Mouse (Mus musculus): ENCODE measurements around the gene Vegfb.

Gene Vegfb

DNA sequence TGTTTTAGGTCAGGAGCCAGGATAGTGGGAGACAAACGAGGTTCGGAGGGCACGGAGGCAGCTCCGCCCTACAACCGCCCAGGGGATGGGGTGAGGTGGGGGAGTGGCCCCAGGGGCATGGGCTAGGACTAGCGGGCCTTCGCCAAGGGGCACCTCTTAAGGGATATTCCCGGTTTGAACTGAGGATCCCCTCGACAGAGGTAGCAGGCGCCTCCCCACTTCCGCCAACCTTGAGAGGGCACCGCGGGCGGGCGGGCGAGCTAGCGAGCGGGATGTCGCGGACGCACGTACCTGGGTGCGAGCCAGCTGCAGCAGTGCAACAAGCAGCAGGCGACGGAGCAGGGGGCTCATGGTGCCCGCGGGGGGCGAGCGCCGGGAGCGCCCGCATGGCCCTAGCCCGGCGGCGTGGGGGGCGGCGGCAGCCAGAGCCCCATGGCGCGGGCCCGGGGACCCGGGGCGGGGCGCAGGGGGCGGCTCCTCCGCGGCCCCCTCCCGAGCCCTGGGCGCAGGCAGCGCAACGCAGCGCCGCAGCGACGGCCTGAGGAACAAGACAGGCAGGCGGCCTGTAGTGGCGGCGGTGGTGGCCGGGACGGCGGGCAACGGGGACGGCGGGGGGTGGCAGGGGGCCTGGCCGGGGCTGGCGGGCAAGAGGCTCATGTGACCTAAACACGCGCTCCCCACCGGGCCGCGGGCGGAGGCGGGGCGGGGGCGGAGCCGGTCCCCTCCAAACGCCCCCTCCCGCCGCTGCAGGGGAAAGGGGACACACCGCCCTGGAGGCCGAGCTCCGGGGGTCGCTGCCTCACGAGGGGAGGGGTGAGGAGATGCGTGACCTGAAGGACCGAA is at the start of gene Vegfb:
TSS of gene Vegfb (minus strand) at position 591 of the 843 bp plus-strand sequence.
- no peak for DNase-seq (ENCODE audit: low read depth, low spot score)

DNA sequence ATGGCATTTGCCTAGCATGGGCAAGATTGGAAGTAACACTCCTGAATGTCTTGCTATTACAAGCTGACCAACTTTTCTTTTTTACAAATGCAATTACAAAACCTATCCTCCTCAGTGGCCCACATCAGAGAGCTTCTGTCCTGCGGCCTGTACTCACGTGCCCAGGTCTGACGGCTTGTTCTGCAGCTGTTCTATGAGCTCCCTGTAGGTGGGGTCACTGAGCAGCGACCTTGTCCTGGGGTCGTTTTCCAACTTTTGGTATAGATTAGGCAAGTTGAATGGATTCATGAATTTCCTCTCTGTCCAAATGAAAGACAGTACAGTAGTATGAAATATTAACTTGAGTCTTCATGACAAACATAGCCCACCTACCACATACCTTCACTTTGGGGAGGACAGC is 46.6 kb upstream of the Vegfb start:
- no peak for DNase-seq (ENCODE audit: low read depth, low spot score)

DNA sequence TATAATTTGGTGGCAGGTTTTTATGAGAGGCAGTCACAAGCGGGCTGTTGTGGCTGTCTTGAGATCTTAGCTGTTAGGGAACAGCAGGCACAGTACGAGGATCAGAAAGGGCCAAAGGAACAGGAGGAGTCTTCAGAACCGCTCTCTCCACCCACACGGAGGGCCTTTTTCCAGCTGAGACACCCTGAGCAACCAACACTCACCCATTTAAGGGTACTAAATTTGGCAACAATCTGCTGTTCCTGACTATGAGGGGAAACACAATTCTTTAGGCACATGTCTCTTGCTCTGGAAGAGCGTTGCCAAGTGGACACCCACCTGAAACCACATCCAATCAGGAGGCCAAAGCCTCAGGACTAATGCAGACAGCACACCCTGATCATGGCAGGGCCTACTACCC is 42.1 kb upstream of the Vegfb start:
- no peak for DNase-seq (ENCODE audit: low read depth, low spot score)

DNA sequence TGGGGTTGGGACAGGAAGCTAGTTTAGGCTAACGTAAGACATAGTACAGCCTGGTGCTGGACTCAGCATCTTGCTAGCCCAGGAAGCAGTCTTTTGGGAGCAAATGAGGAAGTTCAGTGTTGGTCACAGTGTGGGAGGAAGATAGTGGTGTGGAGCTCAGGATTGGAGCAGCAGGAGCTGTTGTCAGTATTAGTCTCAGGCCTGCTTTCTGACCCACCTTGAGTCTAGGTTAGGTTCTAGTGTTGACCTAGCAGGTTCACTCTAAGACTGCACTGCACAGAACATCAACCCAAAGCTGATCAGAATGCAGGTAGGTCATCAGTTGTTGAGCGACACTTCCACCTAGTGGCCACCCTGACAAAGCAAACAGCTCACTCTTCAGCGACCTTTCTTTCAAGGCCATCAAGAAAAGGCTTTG is 32.8 kb upstream of the Vegfb start:
- no peak for DNase-seq (ENCODE audit: low read depth, low spot score)

DNA sequence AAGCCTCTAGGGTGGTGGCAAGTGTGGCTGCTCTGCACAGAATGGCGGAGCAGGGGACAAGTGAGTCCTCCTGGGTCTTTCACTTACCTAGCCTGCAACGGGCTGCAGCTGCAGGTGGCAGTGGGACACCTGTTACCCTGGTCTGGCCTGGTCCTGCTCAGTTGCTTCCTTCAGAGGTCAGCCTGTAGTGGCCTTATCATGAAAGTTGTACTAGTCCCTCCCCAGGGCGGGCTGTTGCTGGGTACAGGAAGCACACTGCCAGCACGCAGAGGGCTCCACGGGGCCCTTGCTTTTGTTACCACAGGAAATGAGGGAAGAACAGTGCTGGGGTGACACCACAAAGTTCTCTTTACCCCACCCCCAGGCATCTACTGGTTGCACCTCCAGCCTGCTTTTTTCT is 31.7 kb upstream of the Vegfb start, which contains the start of gene Fermt3:
TSS of gene Fermt3 (minus strand) at position 279 of the 400 bp plus-strand sequence.
- DNase-seq (ENCODE audit: low read depth, low spot score) = no peak

DNA sequence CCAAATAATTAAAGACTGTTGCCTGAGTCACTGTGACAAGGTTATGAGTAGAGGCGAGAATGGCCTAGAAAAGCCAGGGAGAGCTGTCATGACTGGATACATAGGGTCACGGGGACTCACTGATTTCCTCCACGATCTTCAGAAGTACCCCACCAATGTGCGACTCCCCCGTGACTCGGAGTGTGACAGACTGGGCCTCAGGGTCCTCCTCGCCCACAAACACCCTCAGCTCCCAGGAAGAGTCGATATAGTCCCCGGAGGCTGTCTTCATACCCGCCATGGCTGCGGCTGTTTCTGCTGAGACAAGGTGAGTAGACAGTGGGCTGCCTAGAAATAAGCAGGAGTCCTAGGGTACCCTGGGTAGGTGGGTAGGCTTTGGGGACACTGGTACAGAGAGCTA is 31.1 kb upstream of the Vegfb start:
- DNase-seq (ENCODE audit: low read depth, low spot score) = no peak

DNA sequence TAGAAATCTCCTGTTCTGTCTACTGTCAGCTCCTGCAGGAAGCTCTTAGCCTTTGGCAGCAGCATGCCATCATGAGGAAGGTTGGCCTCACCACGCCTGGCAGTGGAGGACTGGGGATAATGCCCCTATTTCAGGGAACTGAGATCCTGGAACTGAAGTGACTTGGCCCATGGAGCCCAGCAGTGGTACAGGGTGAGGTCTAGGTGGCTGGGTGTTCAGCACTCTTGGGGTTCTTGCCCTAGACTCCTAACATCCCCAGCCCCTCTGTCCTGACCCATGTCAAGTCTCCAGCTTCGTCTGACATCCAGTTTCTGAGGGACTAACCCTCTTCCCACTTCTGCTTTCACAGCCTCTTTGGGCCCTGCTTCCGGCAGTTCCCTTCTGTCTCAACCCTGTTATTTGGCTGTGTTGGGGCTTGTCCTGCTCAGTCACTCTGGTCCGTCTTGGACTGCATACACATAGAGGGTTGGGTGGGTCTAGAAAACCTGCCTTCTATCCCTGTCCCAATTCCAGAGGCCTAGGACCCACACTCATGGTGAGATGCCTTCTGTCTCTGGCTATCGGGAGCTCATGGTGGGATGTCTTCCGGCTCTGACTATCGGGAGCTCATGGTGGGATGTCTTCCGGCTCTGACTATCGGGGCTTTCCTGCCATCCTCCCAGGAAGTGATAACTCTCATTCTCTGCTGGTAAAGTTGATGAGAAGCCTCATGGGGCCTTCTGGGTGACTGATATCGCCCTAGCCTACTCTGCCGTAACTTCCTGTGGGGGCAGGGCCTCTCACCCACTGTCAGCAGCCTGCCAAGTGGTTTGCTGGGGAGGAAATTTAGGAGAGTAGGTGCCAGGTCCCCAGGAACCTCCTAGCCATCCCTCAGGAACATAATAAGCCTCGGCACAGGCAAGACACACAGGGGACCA is 30.3 kb upstream of the Vegfb start:
- no peak for DNase-seq (ENCODE audit: low read depth, low spot score)

DNA sequence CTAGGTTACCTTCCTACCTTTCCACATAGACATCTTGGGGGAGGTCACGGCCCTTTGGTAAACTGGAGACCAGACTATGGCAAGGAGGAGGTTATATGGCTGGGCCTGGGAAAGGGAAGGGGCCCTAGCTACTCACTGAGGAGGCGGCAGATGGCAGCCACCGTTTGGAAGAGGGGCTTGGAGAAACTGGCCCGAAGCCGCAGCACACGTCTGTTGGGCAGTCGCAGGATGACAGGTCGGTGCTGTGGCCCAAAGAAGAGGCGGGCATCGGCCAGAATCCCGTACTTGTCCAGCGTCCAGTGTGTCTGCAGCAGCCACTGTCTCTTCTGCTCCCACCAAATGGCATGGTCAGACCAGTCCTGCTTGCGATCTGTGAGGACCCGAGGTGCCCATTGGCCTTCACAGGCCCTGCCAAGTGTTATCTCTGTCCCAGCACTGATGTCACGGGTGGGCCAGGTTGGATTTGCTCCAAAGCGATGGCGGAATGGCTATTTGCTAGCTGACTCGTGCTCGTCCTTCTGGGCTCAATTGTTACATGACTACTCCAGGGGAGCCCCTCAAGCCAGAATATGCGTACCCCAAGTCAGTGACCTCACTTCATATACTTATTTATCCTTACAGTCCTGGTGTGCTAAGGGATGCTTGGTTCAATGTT is 27.2 kb upstream of the Vegfb start:
- no peak for DNase-seq (ENCODE audit: low read depth, low spot score)

DNA sequence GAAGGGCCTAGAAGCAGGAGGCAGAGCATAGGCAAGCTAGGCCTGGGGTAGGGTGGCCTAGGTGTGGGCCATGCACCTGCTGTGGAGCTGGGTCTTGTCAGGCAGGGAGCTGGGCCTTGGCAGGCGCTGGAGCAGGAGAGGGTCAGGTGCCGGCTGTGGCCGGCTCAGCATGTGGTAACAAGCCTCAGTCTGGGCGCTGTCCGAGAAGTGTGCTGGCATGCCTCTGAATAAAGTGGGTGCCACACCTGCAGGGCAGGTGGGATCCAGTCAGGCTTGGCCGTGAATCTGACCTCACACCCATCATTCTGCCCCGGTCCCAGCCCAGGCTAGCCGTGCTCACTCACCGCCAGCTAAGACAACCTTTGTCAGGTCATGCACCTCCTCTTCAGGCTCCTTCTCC is 26.5 kb upstream of the Vegfb start:
- no peak for DNase-seq (ENCODE audit: low read depth, low spot score)

DNA sequence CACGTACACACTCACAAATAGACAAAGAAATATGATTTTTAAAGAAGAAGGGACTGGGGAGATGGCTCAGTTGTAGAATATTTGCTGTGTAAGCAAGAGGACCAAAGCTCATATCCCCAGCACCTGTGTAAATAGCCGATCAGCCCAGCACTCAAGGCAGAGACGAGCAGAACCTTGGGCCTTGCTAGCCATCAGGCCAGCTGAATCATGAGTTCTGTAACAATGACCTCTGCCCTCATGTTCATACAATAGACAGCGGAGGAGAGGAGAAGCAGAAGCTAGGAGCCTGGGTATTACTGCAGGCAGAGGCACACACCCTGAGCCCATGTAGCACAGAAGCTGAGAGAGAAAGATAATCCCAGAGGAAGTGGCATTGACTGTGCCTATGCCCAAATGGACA is 25.0 kb upstream of the Vegfb start:
- no peak for DNase-seq (ENCODE audit: low read depth, low spot score)

DNA sequence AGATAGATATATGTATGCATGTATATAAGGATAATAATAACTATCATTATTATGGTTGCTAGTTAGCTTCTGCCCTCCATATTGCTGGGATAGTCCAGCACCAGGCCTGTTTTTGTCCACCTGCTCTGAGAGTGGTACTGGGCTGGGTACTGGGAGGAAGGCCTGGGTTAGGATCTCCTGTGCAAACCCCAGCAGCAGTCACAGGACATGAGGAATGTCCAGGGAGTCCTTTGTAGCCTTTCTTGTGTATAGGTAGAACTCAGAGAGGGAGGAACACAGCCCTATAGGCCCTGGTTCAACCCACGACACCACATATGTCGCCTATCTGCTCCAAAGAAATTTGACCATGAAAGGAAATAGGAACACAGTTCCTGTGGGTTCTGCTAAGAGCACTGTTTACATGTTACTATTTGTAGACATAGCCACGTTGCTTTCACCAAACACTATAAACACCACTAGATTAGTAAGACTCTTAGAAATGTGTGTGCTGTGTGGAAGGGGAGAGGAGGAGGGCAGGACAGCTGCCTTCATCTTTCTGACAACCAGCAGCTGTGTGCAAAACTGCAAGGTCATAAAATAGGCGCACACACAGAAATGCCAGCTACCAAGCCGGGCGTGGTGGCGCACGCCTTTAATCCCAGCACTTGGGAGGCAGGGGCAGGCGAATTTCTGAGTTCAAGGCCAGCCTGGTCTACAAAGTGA is 19.6 kb upstream of the Vegfb start:
- no peak for DNase-seq (ENCODE audit: low read depth, low spot score)

DNA sequence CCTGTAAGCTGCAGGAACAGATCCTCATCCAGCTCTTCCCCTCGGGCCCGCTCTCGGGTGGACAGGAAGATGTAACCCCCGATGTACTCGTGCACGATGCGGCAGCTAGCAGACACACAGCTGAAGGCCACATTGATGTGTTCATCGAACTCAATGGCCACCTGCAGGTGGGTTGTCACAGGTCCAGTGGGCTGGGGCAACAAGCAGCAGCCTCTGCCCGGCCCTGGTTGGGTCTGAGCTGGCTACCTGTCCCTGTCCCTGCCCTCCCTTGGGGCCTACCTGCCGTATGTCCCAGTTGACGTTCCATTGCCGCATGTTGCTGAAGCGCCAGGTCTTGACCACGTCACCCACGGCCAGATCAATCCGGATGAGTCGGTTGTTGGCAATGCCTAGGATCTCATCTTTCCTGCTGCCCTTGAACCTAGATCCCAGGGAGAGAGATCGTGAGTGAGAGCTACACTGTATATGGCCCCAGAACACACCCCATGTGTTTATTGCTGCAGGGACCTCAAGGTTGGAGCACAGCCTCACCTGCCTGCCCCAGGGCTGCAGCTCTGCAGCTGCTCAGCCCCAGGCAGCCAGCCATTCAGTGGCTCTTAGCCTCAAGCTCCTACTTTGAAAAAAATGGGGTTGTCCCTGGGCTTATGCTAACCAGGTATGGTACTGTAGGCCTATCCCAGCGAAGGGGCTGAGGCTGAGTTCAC is 12.1 kb upstream of the Vegfb start:
- no peak for DNase-seq (ENCODE audit: low read depth, low spot score)

DNA sequence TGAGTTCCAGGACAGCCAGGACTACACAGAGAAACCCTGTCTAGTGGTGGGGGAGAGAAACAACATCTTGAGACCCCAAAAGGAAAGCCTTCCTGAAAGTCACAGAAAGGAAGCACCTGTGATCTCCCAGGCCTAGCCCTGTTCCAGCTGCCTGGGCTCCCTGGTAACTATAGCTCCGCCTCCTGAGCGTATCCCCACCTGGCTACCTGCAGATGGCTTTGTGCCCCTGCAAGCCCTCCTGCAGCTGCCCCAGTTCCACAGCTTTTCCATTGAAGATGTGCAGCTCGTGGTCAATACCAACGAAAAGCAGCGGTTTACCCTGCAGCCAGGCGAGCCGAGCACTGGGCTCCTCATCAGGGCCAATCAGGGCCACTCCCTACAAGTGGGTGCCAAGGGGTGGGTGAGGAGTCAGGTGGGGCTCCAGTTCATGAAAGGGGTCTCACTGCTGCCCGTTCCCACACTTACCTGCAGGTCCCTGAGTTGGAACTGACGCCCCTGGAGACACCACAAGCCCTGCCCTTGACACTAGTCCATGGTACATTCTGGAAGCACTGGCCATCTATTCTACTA is 10.4 kb upstream of the Vegfb start:
- DNase-seq (ENCODE audit: low read depth, low spot score) = no peak

DNA sequence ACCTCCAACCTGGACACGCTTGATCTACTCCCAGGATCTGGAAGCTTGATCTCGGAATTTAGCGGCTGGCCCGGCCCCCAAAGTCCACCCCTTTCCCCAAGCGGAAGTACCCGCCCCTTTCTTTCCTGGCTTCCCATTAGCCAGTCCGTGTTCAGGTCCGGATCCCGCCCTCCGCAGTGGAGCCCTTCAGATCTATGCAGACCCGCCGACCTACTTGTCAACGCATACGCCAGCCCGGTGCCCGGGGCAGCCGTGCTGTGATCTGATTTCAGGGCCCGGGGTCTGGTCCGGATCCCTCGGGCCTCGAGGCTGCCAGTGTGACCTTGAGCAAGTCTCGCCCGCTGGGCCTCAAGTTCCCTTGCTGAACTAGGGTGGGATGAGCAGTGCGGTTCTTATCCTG is 8.6 kb upstream of the Vegfb start, which contains the start of the genes Nudt22 and Trpt1:
TSS of gene Nudt22 (minus strand) at position 112 of the 400 bp plus-strand sequence.
TSS of gene Trpt1 (plus strand) at position 126 of the 400 bp plus-strand sequence.
- DNase-seq (ENCODE audit: low read depth, low spot score) = peak; percentile 76

DNA sequence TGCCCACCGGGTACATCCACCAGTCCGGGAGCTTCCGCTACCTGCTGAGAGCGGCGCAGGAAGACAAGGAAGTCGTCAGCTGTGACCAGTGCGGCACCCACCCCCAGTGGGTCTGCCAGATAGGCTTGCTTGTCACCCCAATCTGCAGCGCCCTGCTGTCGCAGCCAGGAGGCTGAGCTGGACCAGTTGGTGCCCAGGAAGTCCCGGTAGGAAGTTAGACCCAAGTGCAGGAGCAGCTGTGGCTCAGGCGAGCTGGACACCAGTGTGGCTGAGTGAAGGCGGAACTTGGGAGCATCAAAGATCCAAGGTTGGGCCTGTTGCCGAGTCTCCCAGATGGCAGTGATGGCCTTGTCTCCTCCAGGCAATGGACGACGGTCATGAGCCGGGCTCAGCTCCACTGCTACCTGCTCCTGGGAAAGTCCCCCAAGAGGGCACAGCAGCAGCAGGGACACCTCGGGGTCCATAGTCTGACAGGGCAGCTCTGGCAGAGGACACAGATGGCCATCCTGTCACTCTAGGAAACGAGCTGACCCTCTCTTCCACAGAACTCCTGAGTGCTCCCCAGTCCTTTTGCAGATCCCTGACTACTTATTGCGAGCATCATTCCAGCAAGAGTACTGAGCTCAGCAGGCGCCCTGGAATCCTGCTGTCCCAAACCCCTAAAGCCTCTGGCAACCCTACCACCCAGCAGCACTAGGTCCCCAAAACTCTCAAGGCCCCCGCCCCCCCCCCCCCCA is 8.0 kb upstream of the Vegfb start:
- DNase-seq (ENCODE audit: low read depth, low spot score) = no peak

DNA sequence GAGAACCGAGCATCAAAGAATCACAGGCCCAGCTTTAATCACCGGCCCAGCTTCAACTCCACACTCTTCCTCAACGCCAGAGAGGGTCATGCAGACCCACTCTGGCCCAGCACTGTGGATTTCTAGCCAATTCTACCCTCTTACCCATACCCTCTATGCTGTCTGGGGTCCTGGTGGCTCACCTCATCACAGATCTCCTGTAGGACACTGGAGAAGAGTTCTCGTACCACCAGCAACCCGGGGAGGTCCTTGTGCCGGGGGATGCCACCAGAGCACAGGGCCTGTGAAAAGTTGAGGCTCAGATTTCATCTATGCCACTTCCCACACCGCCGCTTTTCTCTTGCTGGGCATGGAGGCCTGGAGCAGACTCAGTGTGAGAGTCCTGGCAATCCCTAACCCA is 7.0 kb upstream of the Vegfb start:
- no peak for DNase-seq (ENCODE audit: low read depth, low spot score)

DNA sequence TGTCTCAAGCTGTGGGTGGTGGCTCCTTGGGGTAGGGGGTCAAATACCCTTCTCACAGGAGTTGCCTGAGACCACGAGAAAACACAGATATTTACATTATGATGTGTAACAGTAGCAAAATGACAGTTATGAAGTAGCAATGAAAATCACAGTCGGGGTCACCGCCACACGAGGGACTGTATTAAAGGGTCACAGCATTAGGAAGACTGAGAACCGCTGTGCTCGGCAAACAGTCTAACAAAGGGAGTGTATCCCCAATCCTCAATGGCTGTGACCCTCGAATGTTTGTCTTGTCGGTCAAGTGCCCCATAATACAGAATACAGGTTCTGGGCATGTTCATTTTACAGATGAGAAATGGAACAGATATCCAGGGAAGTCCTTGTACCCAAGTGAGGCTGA is 6.6 kb upstream of the Vegfb start:
- no peak for DNase-seq (ENCODE audit: low read depth, low spot score)

DNA sequence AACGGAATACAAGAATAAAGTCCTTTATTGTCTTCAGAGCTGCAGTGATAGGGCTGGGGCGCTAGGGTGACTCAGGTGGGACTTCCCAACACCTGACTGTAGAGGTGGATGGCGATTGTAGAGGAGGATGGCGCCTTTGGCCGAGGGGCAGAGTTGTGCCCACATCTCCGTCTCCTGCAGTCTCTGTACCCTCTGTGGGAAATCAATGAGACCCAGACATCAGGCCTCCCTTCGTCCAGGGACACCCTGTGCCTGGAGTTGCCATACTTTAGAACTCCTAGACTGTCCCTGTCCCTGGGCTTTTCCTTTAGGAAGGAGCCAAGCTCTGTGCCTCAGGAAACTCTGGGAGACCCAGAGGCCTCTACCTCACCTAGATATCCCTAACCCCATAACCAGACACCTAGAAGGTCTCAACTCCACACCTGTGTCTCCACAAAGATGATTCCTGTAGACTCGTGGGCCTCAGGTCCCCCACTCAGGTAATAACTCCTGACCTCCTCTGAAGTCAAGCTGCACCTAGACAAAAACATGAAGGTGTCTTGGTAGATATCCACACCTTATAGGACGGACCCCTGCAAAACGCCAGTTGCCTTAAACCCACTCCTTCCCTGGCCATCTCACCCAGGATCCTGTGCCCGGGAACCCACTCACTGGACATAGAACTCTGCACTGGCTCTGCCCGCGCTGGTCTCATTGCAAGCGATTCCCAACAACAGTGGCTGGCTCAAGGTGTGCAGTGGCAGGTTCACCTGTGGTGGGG is 5.7 kb upstream of the Vegfb start:
- no peak for DNase-seq (ENCODE audit: low read depth, low spot score)

Measured in WW6 (cell line).